Mouse (Mus musculus) adrenal gland, adult 18-20 months (tissue): Measurements from ENCODE around the gene Lats1. TPM values are rescaled to one million over a fixed set of nuclear protein-coding genes. Genes with fewer than 3 reads are reported as not detected.
A peak's percentile ranks its signal among the peaks of the same experiment; 100 is the strongest.
"Not testable (repeated sequence)": the region's sequence is repeated elsewhere in the genome, so short reads cannot be mapped to it uniquely, and the experiment has no call there.

ENCODE experiments used
- DNase-seq, 2 experiments: peaks; one replicate each; pipeline ENCODE4 v3.0.0; 2021 to 2022; ENCODE audit warnings: low spot score in 2 of 2
- total RNA-seq, 2 experiments: library from RNA; stranded (reverse); gene quantifications; 1 replicate in 1 of 2; 2 replicates in 1 of 2; pipeline ENCODE4 v1.2.3; 2021

Lats1 gene
- total RNA-seq, 2 experiments from 2014 or later: 40.6 to 52.9 TPM

GRCm38 (mm10) chr10:7725751-7726500 is 44.9 kb downstream of the Lats1 start, which contains the start of gene Katna1:
Gene Katna1 (plus strand): TSS chr10:7726000.
- DNase-seq: peak; percentile 92 to 93

- DNase-seq: no peak
Measured at GRCm38 (mm10) chr10:7726501-7726812, 45.4 kb downstream of the Lats1 start.

- no peak for DNase-seq
Measured at GRCm38 (mm10) chr10:7727011-7727410, 46.0 kb downstream of the Lats1 start.

- no peak for DNase-seq
Measured at GRCm38 (mm10) chr10:7731582-7731981, 50.6 kb downstream of the Lats1 start.

GRCm38 (mm10) chr10:7737122-7737521 is 56.1 kb downstream of the Lats1 start:
- DNase-seq: no peak

- DNase-seq: no peak
Measured at GRCm38 (mm10) chr10:7737914-7738313, 56.9 kb downstream of the Lats1 start.

GRCm38 (mm10) chr10:7745528-7745927 is 64.5 kb downstream of the Lats1 start:
- not testable (repeated sequence) for DNase-seq

GRCm38 (mm10) chr10:7748752-7749151 is 67.7 kb downstream of the Lats1 start:
- DNase-seq: no peak

- no peak for DNase-seq
Measured at GRCm38 (mm10) chr10:7757544-7757943, 76.5 kb downstream of the Lats1 start.

Other genes starting within 250 kb of the Lats1 start
- 1 to 10 TPM; 1.5 to 3.9 TPM for gene Ulbp1, start 207.6 kb upstream of the Lats1 start, total RNA-seq
- gene Lrp11, start 91.4 kb upstream of the Lats1 start, total RNA-seq: 10 to 100 TPM; 21.8 to 22.1 TPM
- gene Nup43, start 13.7 kb upstream of the Lats1 start, total RNA-seq: 1 to 10 TPM; 5.9 to 9.1 TPM
- 10 to 100 TPM; 79.9 to 83.7 TPM for gene Pcmt1, start 78 bp upstream of the Lats1 start, total RNA-seq
- gene Katna1, start 44.8 kb downstream of the Lats1 start, total RNA-seq: 10 to 100 TPM; 30.7 to 33.1 TPM
- 100 to 1,000 TPM; 173 to 253 TPM for gene Ginm1, start 111.6 kb downstream of the Lats1 start, total RNA-seq
- 10 to 100 TPM; 25.5 to 30.8 TPM for gene Ppil4, start 111.7 kb downstream of the Lats1 start, total RNA-seq
- gene Zc3h12d, start 151.3 kb downstream of the Lats1 start, total RNA-seq: under 1 TPM; 0.13 to 0.38 TPM